Mouse (Mus musculus): ENCODE data around the gene Specc1. TPM values are rescaled to one million over a fixed set of nuclear protein-coding genes. Genes with fewer than 3 reads are reported as not detected.
A peak's percentile ranks its signal among the peaks of the same experiment; 100 is the strongest.

Specc1 gene
- 8.7 and 10.2 TPM in 2 replicates for polyA plus RNA-seq (2015; fragmentation: Nextera tagmentation; extraction: Ambion mirVana)

GRCm38 (mm10) chr11:61956572-61957295, at the start of gene Specc1:
Gene Specc1, plus strand, starts transcription at chr11:61956763.
- DNase-seq (ENCODE audit: low spot score) (peak; percentile 92), ATAC-seq (replicated peaks; ENCODE audit: low FRiP score, low read depth) (peak; percentile 86)
- Histone ChIP-seq H3K27ac (0 out of 2 replicates have a peak within 1 kb of the TSS, but pooled peaks have one; percentile 1), H3K36me3 (ENCODE audit: insufficient read depth, low read length) (no peaks in the 10 kb centered on the region), H3K4me2 (ENCODE audit: low read length) (peak within 1 kb of the TSS; percentile 99), H3K4me3 (replicated peaks; ENCODE audit: low read depth, low read length) (peak within 1 kb of the TSS; percentile 50), H3K27me3 (ENCODE audit: insufficient read depth, low read length) (peaks cover 5% of the 10 kb centered on the region; the same call in 1 of the 2 replicates), H3K4me1 (replicated peaks; ENCODE audit: insufficient read depth, low read length) (peaks cover 4% of the 10 kb centered on the region; the same call in 1 of the 2 replicates), H3K9ac (ENCODE audit: low read depth, low read length) (peak within 1 kb of the TSS; percentile 53), H3K9me3 (replicated peaks; ENCODE audit: low read length) (no peaks in the 10 kb centered on the region)
- WGBS: under 1% methylated on average over 58 of the region's 58 CpGs
- TF ChIP-seq CTCF (IDR thresholded peaks at IDR 0.05; ENCODE audit: low read depth): peak; percentile 91

DNA sequence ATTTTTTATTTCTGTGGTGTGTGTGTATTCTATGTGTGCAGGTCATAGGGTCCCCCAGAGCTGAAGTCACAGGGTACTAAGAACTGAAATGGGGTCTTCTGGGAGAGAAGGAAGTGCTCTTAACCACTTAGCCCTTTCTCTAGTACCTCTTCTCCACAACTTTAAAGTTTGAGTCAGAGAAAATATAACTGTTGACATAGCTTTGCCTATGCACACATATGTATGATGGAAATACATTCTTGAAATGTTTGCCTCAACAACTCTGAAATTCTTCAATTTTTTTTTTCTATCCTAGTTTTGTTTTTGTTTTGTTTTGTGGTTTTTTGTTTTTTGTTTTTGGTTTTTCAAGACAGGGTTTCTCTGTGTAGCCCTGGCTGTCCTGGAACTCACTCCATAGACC, 48.2 kb upstream of the Specc1 start:
- TF ChIP-seq CTCF (IDR thresholded peaks at IDR 0.05; ENCODE audit: low read depth): no peak
- H3K4me2 ChIP-seq (ENCODE audit: low read length): no peak overlapping the region
- H3K27ac ChIP-seq: no peak overlapping the region
- H3K27me3 ChIP-seq (ENCODE audit: insufficient read depth, low read length): no peaks in the 10 kb centered on the region
- no peaks in the 10 kb centered on the region for H3K4me1 ChIP-seq (replicated peaks; ENCODE audit: insufficient read depth, low read length)
- peaks cover 36% of the 10 kb centered on the region for H3K36me3 ChIP-seq (ENCODE audit: insufficient read depth, low read length)
- H3K9me3 ChIP-seq (replicated peaks; ENCODE audit: low read length): no peaks in the 10 kb centered on the region
- DNase-seq (ENCODE audit: low spot score) (no peak), ATAC-seq (replicated peaks; ENCODE audit: low FRiP score, low read depth) (no peak)
- H3K4me3 ChIP-seq (replicated peaks; ENCODE audit: low read depth, low read length): no peak overlapping the region
- H3K9ac ChIP-seq (ENCODE audit: low read depth, low read length): no peak overlapping the region

GRCm38 (mm10) chr11:61919702-61920101, 36.9 kb upstream of the Specc1 start:
- no peak overlapping the region for H3K27ac ChIP-seq
- H3K4me1 ChIP-seq (replicated peaks; ENCODE audit: insufficient read depth, low read length): no peaks in the 10 kb centered on the region
- peaks cover 17% of the 10 kb centered on the region; the same call in 1 of the 2 replicates for H3K36me3 ChIP-seq (ENCODE audit: insufficient read depth, low read length)
- no peak overlapping the region for H3K4me2 ChIP-seq (ENCODE audit: low read length)
- no peak for TF ChIP-seq CTCF (IDR thresholded peaks at IDR 0.05; ENCODE audit: low read depth)
- no peak overlapping the region for H3K9ac ChIP-seq (ENCODE audit: low read depth, low read length)
- no peak overlapping the region for H3K4me3 ChIP-seq (replicated peaks; ENCODE audit: low read depth, low read length)
- 97% methylated on average over 3 of the region's 3 CpGs for WGBS
- no peaks in the 10 kb centered on the region for H3K27me3 ChIP-seq (ENCODE audit: insufficient read depth, low read length)
- ATAC-seq (replicated peaks; ENCODE audit: low FRiP score, low read depth) (no peak), DNase-seq (ENCODE audit: low spot score) (no peak)
- H3K9me3 ChIP-seq (replicated peaks; ENCODE audit: low read length): no peaks in the 10 kb centered on the region

GRCm38 (mm10) chr11:61923309-61923708, 33.3 kb upstream of the Specc1 start:
- no peak overlapping the region for H3K27ac ChIP-seq
- 0 out of 2 replicates have a peak, but pooled peaks cover 9% of the 10 kb centered on the region for H3K36me3 ChIP-seq (ENCODE audit: insufficient read depth, low read length)
- 69% methylated on average over 1 of the region's 1 CpGs for WGBS
- H3K4me3 ChIP-seq (replicated peaks; ENCODE audit: low read depth, low read length): no peak overlapping the region
- H3K4me2 ChIP-seq (ENCODE audit: low read length): no peak overlapping the region
- TF ChIP-seq CTCF (IDR thresholded peaks at IDR 0.05; ENCODE audit: low read depth): no peak
- DNase-seq (ENCODE audit: low spot score): no peak
- H3K9me3 ChIP-seq (replicated peaks; ENCODE audit: low read length): no peaks in the 10 kb centered on the region
- H3K27me3 ChIP-seq (ENCODE audit: insufficient read depth, low read length): no peaks in the 10 kb centered on the region
- no peaks in the 10 kb centered on the region for H3K4me1 ChIP-seq (replicated peaks; ENCODE audit: insufficient read depth, low read length)
- no peak for ATAC-seq (replicated peaks; ENCODE audit: low FRiP score, low read depth)
- no peak overlapping the region for H3K9ac ChIP-seq (ENCODE audit: low read depth, low read length)

DNA sequence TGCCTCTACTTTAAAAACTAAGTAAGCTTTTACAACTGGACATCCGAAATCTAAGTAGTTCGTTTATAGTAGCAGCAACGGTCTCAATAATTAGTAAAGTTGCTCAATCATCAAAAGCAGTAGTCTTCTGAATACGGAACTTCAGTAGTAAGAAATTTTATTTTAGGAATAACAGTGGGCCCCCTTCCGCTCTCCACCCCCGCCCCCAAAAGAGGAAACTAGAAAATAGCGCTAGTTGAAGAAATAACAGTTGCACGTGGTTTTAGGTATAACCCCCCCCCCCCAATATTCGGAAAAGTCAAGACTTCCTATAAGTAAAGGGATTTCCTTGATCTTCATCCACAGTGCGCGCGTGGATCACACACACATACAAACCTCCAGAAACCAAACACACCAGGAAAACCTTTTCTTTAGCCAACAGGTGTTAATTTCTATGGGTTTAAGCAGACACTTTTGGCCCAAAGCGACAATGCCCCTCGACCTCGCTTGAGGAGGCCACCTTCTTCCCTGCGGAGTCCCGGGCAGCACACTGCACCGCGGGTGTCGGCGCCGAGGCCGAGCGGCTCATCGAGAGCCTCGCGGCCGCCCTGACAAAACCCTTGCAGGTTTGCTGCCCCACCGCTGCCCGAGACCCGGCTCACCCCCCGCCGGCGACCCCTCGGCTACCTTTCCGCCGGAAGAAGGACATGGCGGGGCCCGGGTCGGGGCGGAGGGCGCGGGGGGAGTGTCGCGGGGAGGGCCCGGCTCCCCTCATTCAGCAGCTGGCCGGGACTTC, 27.1 kb upstream of the Specc1 start:
- Histone ChIP-seq H3K9me3 (replicated peaks; ENCODE audit: low read length) (no peaks in the 10 kb centered on the region), H3K9ac (ENCODE audit: low read depth, low read length) (peak overlapping the region; percentile 94), H3K36me3 (ENCODE audit: insufficient read depth, low read length) (no peaks in the 10 kb centered on the region), H3K27me3 (ENCODE audit: insufficient read depth, low read length) (no peaks in the 10 kb centered on the region), H3K4me3 (replicated peaks; ENCODE audit: low read depth, low read length) (peak overlapping the region; percentile 97), H3K27ac (peak overlapping the region; percentile 97), H3K4me2 (ENCODE audit: low read length) (peak overlapping the region; percentile 74), H3K4me1 (replicated peaks; ENCODE audit: insufficient read depth, low read length) (no peaks in the 10 kb centered on the region)
- no peak for TF ChIP-seq CTCF (IDR thresholded peaks at IDR 0.05; ENCODE audit: low read depth)
- ATAC-seq (replicated peaks; ENCODE audit: low FRiP score, low read depth) (peak; percentile 58), DNase-seq (ENCODE audit: low spot score) (no peak)
- WGBS: 1% methylated on average over 38 of the region's 47 CpGs

DNA sequence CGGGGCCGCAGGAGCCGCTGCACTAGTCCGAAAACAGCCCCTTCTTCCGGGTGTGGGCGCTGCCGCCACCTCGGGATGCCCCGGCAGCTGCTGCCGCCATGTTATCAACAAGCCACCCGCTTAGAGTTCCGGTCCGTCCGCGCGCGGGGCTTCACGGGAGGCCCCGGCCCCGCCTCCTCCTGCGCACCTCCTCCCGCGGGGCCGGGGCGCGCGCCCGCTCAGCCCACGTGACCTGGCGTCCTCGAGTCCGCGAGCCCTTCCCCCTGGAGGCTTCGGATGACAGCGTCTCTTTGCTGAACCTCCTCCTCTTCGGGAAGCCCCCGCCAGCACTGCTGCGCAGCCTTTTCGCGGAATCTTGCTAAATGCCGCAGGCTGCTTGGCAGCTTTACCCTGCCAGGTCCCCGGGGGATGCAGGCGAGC, 26.5 kb upstream of the Specc1 start, which contains the start of gene Akap10:
Gene Akap10 (minus strand): TSS at position 155 of the 420 bp plus-strand sequence.
- H3K36me3 ChIP-seq (ENCODE audit: insufficient read depth, low read length): no peaks in the 10 kb centered on the region
- under 1% methylated on average over 43 of the region's 43 CpGs for WGBS

More for the DNA sequence above, 26.5 kb upstream of the Specc1 start, which contains the start of gene Akap10:
- ATAC-seq (replicated peaks; ENCODE audit: low FRiP score, low read depth) (peak; percentile 94), DNase-seq (ENCODE audit: low spot score) (peak; percentile 97)
- Histone ChIP-seq H3K27ac (peak within 1 kb of the TSS; percentile 97), H3K9me3 (replicated peaks; ENCODE audit: low read length) (no peaks in the 10 kb centered on the region), H3K4me1 (replicated peaks; ENCODE audit: insufficient read depth, low read length) (no peaks in the 10 kb centered on the region), H3K4me3 (replicated peaks; ENCODE audit: low read depth, low read length) (peak within 1 kb of the TSS; percentile 97), H3K4me2 (ENCODE audit: low read length) (peak within 1 kb of the TSS; percentile 74), H3K9ac (ENCODE audit: low read depth, low read length) (peak within 1 kb of the TSS; percentile 94), H3K27me3 (ENCODE audit: insufficient read depth, low read length) (no peaks in the 10 kb centered on the region)
- no peak for TF ChIP-seq CTCF (IDR thresholded peaks at IDR 0.05; ENCODE audit: low read depth)
